Mouse (Mus musculus): ENCODE measurements around the gene BC048403. TPM values are rescaled to one million over a fixed set of nuclear protein-coding genes. Genes with fewer than 3 reads are reported as not detected.

BC048403 gene
- 2.0 and 4.7 TPM in 2 replicates for polyA plus RNA-seq (2012; rRNA removed; ENCODE audit: low replicate concordance)

GRCm38 (mm10) chr10:121739548-121740505, at the start of gene BC048403:
TSS of gene BC048403 (plus strand) at chr10:121739937.

Other genes with a start within 250 kb of the BC048403 start
- 3.6 and 5.2 TPM in 2 replicates for gene Tbk1, start 153.2 kb upstream of the BC048403 start, polyA plus RNA-seq (2012; rRNA removed; ENCODE audit: low replicate concordance)
- gene Xpot, start 113.6 kb upstream of the BC048403 start, polyA plus RNA-seq (2012; rRNA removed; ENCODE audit: low replicate concordance): 38.4 and 54.1 TPM in 2 replicates
- 0.14 and 1.1 TPM in 2 replicates for gene D930020B18Rik, start 98.3 kb upstream of the BC048403 start, polyA plus RNA-seq (2012; rRNA removed; ENCODE audit: low replicate concordance)

Measured in duodenum, adult 2 months (tissue).